Mouse (Mus musculus) kidney, postnatal 0 days (tissue): ENCODE measurements around the gene Arid1b. TPM values are rescaled to one million over a fixed set of nuclear protein-coding genes. Genes with fewer than 3 reads are reported as not detected.
A peak's percentile ranks its signal among the peaks of the same experiment; 100 is the strongest.
"Not testable (repeated sequence)": the region's sequence is repeated elsewhere in the genome, so short reads cannot be mapped to it uniquely, and the experiment has no call there.

Experiments
- ATAC-seq: fragments of 200-750 bp; cut with Nextera tagmentation; replicated peaks from 2 replicates; pipeline ENCODE4 v1.8.0; 2017; ENCODE audit warnings: low read depth, moderate number of reproducible peaks, moderate TSS enrichment, moderate library complexity; ENCODE audit not compliant: low FRiP score
- DNase-seq: peaks from one replicate; pipeline ENCODE4 v3.0.0-alpha.2; 2016; ENCODE audit warnings: low spot score
- H3K27ac ChIP-seq: fragments of 300-500 bp; sonication (generic); 2 replicates; pipeline ENCODE4 v1.5.1; 2014; ENCODE audit warnings: mild to moderate bottlenecking
- H3K27me3 ChIP-seq: fragments of 300-500 bp; sonication (generic); 2 replicates; pipeline ENCODE4 v1.6.1; 2014; ENCODE audit warnings: low read length, mixed read lengths; ENCODE audit not compliant: insufficient read depth
- H3K36me3 ChIP-seq: fragments of 300-500 bp; sonication (generic); 2 replicates; pipeline ENCODE4 v1.6.1; 2014; ENCODE audit warnings: low read length, mixed read lengths; ENCODE audit not compliant: insufficient read depth
- H3K4me1 ChIP-seq: fragments of 300-500 bp; sonication (generic); replicated peaks from 2 replicates; pipeline ENCODE4 v1.6.1; 2014; ENCODE audit warnings: antibody characterized with exemption, low read length, mixed read lengths; ENCODE audit not compliant: insufficient read depth
- H3K4me2 ChIP-seq: fragments of 300-500 bp; sonication (generic); 2 replicates; pipeline ENCODE4 v1.6.1; 2014; ENCODE audit warnings: mild to moderate bottlenecking, low read length, moderate library complexity, mixed read lengths
- H3K4me3 ChIP-seq: fragments of 300-500 bp; sonication (generic); replicated peaks from 2 replicates; pipeline ENCODE4 v1.5.1; 2014; ENCODE audit warnings: low read depth, low read length
- H3K9ac ChIP-seq: fragments of 300-500 bp; sonication (generic); 2 replicates; pipeline ENCODE4 v1.6.1; 2014; ENCODE audit warnings: low read depth, low read length
- H3K9me3 ChIP-seq: fragments of 300-500 bp; sonication (generic); replicated peaks from 2 replicates; pipeline ENCODE4 v1.6.1; 2016; ENCODE audit warnings: low read length, inconsistent platforms, mixed read lengths
- CTCF ChIP-seq: IDR thresholded peaks from 2 replicates; pipeline ENCODE4 v1.5.1; 2016; ENCODE audit warnings: antibody characterized with exemption, low read depth, mild to moderate bottlenecking, moderate library complexity
- WGBS: fragments of 180-500 bp; shearing (Covaris S2); extraction: QIAGEN DNeasy Blood & Tissue Kit; methylation state at CpG from one replicate; pipeline ENCODE4 v1.1.7; 2014; 5-methylcytosine and 5-hydroxymethylcytosine counted together
- polyA plus RNA-seq: library from polyadenylated mRNA; unstranded; fragments of >200 nt; fragmentation: Nextera tagmentation; extraction: Ambion mirVana; gene quantifications from 2 replicates; pipeline ENCODE4 v1.2.1, GENCODE M21; 2015

The Arid1b gene
- polyA plus RNA-seq, 1 experiment from 2014 or later: 9.2 TPM

DNA sequence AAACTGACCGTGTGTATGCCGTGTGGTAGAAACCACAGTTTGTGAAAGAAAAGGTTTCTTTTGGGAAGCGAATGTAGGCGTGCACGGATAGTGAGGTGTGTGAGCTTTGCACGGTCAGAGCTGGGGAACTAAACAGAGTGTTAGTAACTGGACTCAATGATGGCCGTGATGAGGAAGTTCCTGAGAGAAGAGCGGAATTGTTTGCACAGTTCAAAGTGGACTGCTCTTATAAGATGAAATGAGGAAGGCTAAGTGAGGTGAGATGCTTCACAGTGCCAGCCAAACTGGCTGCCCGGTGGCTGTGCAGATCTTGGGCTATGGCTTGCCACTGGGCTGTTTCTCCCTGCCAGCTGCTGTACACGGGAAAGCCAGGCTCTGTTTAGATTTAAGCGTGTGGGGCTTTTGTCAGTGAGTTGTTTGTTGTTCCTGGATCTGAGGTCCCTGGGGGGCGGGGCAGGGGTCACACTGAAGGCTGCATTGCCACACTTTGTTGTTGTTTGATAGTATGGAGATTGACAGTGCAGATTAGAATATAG, 86.8 kb downstream of the Arid1b start:
- Histone ChIP-seq H3K27ac (no peak overlapping the region), H3K27me3 (no peaks in the 10 kb centered on the region), H3K4me1 (peaks cover 9% of the 10 kb centered on the region; the same call in 1 of the 2 replicates), H3K36me3 (0 out of 2 replicates have a peak, but pooled peaks cover 3% of the 10 kb centered on the region), H3K9ac (no peak overlapping the region), H3K4me2 (no peak overlapping the region), H3K4me3 (no peak overlapping the region), H3K9me3 (no peaks in the 10 kb centered on the region)
- DNase-seq: no peak
- WGBS: 65% methylated on average over 12 of the region's 12 CpGs
- no peak for TF ChIP-seq CTCF
- ATAC-seq: no peak

DNA sequence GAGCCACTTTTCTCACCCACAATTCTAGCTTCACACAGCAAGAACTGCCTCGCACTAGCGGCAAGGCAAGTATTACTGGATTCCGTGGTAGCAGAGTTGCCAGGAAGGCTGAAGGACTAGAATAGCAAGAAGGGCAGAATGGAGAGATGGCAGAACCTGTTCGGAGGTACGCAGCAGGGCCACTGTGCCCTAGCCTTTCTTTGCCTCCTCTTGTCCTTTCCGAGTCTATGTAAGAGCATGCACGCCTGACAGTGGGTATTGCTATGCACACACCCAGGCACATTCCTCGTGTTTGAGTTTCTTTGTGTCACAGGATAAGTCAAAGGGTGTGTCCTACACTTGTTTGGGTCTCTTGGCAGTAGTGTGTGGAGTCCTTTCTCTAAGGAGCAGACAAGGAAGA, 88.1 kb downstream of the Arid1b start:
- DNase-seq: no peak

DNA sequence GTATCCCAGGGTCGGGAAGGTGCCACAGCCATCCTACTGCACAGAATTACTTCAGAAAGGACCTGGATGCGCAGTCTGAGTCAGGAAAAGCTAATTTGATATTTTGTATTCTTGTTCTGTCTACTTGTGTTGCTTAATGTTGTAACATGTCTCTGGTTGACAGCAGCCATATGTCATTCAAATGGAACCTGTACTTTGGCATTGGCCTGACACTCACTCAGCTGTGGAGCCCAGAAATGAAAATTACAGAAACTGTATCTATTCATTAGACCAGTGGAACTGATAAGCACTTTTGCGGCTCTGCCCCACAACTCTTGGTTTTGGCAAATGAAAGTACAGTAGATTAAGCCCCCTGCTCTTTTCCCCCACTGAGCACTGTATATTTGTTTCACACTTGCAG, 89.4 kb downstream of the Arid1b start:
- DNase-seq (no peak), ATAC-seq (no peak)
- Histone ChIP-seq H3K4me1 (peaks cover 9% of the 10 kb centered on the region; the same call in 1 of the 2 replicates), H3K9me3 (no peaks in the 10 kb centered on the region), H3K27me3 (no peaks in the 10 kb centered on the region), H3K4me3 (no peak overlapping the region), H3K27ac (no peak overlapping the region), H3K9ac (no peak overlapping the region), H3K36me3 (0 out of 2 replicates have a peak, but pooled peaks cover 3% of the 10 kb centered on the region), H3K4me2 (no peak overlapping the region)
- 85% methylated on average over 3 of the region's 3 CpGs for WGBS
- TF ChIP-seq CTCF: no peak

More for the DNA sequence above, 88.1 kb downstream of the Arid1b start:
- Histone ChIP-seq H3K4me2 (no peak overlapping the region), H3K4me3 (no peak overlapping the region), H3K27me3 (no peaks in the 10 kb centered on the region), H3K9me3 (no peaks in the 10 kb centered on the region), H3K27ac (0 out of 2 replicates have a peak overlapping the region, but pooled peaks have one; percentile 5), H3K36me3 (0 out of 2 replicates have a peak, but pooled peaks cover 3% of the 10 kb centered on the region), H3K9ac (no peak overlapping the region), H3K4me1 (peaks cover 9% of the 10 kb centered on the region; the same call in 1 of the 2 replicates)
- TF ChIP-seq CTCF: no peak
- 74% methylated on average over 8 of the region's 8 CpGs for WGBS
- ATAC-seq: no peak

DNA sequence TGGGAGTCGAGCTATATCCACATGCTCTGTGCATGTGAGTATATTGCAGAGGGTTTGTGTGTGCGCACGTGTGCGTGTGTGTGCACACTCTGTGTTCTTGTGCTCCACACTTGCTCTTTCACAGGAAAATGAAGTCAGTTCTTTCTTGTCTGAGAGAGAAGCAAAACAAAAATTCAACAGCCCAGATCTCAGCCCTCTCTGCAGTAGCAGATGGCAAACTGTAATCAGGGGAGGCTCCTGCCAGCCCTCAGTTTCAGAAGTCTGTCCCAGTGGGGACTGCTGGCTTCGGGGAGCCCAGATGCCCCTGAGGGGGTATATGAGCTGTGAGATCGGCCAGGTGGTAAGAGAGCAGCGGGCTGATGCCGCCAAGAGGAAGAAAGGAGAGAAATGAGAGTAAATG, 90.0 kb downstream of the Arid1b start:
- Histone ChIP-seq H3K4me1 (peaks cover 9% of the 10 kb centered on the region; the same call in 1 of the 2 replicates), H3K9me3 (no peaks in the 10 kb centered on the region), H3K36me3 (0 out of 2 replicates have a peak, but pooled peaks cover 3% of the 10 kb centered on the region), H3K27ac (no peak overlapping the region), H3K9ac (no peak overlapping the region), H3K4me2 (no peak overlapping the region), H3K4me3 (no peak overlapping the region), H3K27me3 (no peaks in the 10 kb centered on the region)
- no peak for DNase-seq
- no peak for TF ChIP-seq CTCF
- no peak for ATAC-seq
- 58% methylated on average over 8 of the region's 8 CpGs for WGBS

DNA sequence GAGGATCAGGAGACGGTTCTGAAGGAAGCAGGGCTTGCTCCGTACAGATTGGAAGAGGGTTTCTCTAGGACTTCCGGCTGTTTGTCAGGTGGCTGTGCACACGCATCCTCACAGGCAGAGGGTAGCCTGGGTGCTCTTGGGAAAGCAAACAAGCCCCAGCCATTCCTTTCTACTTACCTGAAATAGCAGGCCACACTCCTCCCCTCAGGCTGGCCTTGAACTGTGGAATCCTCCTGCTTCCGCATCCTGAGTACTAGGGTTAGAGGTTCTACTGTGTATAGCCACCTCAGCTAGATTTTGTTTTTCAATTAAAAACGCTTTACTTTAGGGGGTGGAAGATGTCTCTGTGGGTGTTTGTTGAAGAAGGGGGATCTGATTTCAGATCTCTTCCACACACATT, 90.9 kb downstream of the Arid1b start:
- Histone ChIP-seq H3K27me3 (no peaks in the 10 kb centered on the region), H3K4me1 (peaks cover 14% of the 10 kb centered on the region; the same call in 1 of the 2 replicates), H3K36me3 (0 out of 2 replicates have a peak, but pooled peaks cover 3% of the 10 kb centered on the region), H3K27ac (no peak overlapping the region), H3K4me3 (no peak overlapping the region), H3K9me3 (no peaks in the 10 kb centered on the region), H3K4me2 (no peak overlapping the region), H3K9ac (no peak overlapping the region)
- WGBS: 67% methylated on average over 6 of the region's 6 CpGs
- DNase-seq (no peak), ATAC-seq (no peak)
- TF ChIP-seq CTCF: no peak

DNA sequence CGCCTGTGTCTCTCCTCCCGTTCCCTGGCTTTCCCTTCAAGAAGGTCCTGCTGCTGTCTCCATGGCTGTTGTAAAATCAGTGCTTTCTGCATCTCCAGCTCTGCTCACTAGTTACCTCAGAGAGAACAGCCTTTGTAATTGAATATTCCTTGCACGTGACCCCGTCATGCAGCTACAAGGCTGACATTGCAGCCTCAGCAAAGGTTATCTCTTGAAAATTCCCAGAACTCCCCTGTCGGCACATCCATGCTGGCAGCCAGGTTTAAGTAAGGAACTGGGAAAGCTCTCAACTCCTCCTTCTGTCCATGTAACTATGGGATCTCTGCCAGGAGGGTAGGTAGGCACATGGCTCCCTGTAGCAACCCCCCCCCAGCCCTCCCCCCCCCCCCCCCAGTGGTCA, 91.8 kb downstream of the Arid1b start:
- peak; percentile 40; the same call in 1 of the 2 replicates for ATAC-seq

DNA sequence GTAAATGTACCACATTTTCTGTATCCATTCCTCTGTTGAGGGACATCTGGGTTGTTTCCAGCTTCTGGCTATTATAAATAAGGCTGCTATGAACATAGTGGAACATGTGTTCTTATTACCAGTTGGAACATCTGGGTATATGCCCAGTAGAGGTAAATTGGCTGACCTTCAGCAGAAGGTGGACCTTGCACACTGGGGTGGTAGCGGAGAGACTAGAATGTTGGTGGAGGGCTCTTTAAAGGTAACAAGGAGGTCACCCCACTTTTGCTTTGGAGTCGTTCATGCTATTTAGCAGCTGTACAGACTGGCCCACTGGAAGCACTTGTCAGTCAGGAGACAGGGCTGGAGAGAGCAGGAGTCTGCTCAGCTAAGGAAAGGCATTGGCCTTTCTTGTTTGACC, 94.1 kb downstream of the Arid1b start:
- not testable (repeated sequence) for H3K36me3 ChIP-seq, DNase-seq, H3K9me3 ChIP-seq, H3K4me2 ChIP-seq, H3K4me3 ChIP-seq, H3K4me1 ChIP-seq, H3K27ac ChIP-seq, H3K27me3 ChIP-seq, H3K9ac ChIP-seq, ATAC-seq
- 81% methylated on average over 2 of the region's 2 CpGs for WGBS

More for the DNA sequence above, 91.8 kb downstream of the Arid1b start:
- Histone ChIP-seq H3K4me1 (peaks cover 18% of the 10 kb centered on the region; the same call in 1 of the 2 replicates), H3K27me3 (no peaks in the 10 kb centered on the region), H3K4me3 (no peak overlapping the region), H3K27ac (no peak overlapping the region), H3K4me2 (no peak overlapping the region), H3K9ac (no peak overlapping the region), H3K36me3 (0 out of 2 replicates have a peak, but pooled peaks cover 3% of the 10 kb centered on the region), H3K9me3 (no peaks in the 10 kb centered on the region)
- no peak for TF ChIP-seq CTCF
- DNase-seq: no peak
- WGBS: 44% methylated on average over 5 of the region's 5 CpGs
